Mouse (Mus musculus) frontal cortex, postnatal 14 days (tissue): ENCODE data around the gene Igsf23.
"Not testable (repeated sequence)": the region's sequence is repeated elsewhere in the genome, so short reads cannot be mapped to it uniquely, and the experiment has no call there.

Source experiments
- DNase-seq, 2 experiments: peaks; one replicate each; pipeline ENCODE4 v3.0.0; 2022; ENCODE audit warnings: low spot score in 2 of 2

Gene Igsf23

GRCm38 (mm10) chr7:19950589-19950988 is at the start of gene Igsf23:
Igsf23 (minus strand) TSS chr7:19950756.
- no peak for DNase-seq

GRCm38 (mm10) chr7:19996721-19997120 is 46.2 kb upstream of the Igsf23 start:
- not testable (repeated sequence) for DNase-seq

- DNase-seq: not testable (repeated sequence)
These were observed 40.6 kb upstream of the Igsf23 start, which contains the start of gene Nlrp9b for GRCm38 (mm10) chr7:19991165-19991564. Nlrp9b (plus strand) TSS chr7:19991465.

DNA sequence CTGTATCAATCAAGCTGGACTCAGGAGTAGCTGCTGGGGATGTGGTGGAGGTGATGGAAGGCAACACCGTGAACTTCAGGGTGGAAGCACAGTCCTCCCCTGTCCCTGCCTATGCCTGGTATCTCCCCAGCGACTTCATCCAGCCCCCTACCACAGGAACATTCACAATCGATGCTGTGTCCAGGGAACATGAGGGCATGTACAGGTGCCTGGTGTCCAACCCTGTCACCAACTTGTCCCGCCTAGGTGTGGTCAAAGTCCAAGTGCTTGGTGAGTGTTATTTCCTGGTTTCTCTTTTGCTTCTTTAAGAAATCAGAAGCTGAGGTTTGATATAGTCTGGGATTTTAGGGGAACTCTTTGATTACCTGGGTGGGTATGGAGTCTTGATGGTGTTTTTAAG is 21.0 kb upstream of the Igsf23 start:
- DNase-seq: no peak

DNA sequence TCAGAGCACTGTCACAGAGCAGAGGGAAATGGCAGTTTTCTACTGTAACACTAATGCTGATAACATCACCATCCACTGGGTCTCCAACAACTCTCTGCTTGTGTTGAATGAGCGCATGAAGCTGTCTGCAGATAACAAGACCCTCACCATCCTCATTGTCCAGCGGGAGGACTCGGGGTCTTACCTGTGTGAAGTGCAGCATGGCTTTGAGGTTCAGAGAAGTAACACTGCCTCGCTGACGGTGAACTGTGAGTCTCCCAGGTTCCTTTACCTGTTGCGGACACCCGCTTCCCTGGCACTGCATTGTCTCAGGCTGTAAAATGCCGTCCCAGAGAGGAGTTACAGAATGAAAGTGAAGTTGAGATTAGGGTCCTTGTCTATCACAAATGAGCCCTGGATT is 19.6 kb upstream of the Igsf23 start:
- DNase-seq: no peak

DNA sequence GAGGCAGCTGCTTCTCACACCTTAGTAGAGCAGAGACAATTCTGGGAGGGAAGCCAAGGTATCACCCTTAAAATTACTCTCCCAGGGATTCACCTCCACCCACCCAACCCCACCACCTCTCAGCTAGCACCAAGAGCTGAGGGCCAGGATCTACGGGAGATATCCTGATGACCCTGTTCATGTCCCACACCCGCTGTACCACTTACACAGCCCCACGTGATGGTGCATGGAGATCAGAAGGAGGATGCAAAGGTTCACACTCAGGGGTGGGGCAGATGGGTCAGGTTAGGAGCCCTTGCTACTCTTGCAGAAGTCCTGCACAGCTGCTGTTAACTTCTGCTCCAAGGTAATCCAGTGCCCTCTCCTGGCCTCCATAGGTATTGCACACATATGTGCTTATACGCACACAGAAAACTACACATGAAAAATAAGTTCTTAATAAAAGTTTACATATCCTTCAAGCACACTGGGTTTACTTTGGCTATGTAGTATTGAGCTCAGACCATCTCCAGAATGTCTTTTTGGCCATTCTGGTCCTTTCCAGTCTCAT is 19.1 kb upstream of the Igsf23 start:
- DNase-seq: no peak

DNA sequence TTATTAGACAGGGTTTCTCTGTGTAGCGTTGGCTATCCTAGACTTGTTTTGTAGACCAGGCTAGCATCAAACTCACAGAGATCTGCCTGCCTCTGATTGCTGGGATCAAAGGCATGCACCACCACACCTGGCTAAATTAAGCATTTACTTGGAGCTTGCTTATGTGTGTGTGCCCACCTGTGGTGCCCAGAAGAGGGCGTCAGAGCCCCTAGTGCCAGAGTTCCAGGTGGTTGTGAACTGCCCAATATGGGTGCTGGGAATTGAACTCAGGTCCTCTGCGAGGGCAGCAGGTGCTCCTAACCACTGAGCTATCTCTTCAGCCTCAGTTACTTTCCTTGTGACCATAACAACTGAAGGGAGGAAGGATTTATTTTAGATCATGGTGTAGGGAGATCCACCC is 18.6 kb upstream of the Igsf23 start:
- DNase-seq: no peak

DNA sequence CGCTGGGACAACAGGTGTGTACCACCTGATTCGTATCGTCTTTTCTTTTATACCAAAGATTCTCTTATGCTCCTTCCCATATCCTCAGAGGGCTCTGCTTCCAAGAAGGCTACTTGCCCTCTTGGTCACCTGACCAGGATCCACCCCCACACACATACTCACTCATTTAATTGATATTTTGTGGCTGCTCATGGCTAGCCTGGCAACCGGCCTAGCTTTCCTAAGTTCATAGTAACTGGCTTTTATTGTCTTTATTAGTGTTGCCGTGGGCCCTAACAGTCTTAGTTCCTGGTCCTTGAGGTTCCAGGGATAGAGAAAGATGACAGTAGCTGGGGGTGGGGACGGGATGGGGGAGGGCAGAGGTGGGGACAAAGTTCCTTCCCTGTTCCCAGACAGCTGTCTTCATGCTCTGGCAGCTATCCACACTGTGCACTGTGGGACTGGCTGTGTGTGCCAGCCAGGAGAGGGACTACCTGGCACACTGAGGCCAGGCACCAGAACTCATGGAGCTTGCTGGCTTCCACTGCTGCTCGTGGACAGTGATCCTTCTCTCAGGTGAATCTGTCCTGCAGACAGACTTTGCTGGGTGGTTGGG is 14.5 kb upstream of the Igsf23 start, which contains the start of gene Ceacam20:
Gene Ceacam20 (plus strand): TSS at position 428 of the 595 bp plus-strand sequence.
- DNase-seq: no peak

GRCm38 (mm10) chr7:19962423-19962822 is 11.9 kb upstream of the Igsf23 start:
- DNase-seq: no peak

DNA sequence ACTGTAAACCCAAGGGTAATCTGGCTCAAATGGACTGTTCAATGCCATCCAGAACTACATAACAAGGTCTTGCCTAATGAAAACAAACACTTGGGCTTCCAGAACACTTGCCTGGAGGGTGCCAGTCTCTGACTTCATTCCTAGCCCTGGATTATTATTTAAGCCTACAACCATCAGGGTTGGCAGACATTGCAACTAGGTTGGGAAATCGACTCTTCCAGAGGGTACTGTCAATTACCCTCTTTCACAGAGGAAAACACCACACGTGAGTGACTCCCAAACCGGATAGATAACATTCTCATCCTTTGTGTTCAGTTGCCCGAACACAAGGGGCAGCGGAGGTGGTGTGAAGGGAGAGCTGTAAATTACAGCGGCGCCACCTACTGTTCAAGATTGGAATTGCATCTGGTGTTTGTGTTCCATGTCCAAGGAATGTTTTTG is 5.8 kb upstream of the Igsf23 start:
- peak; percentile 56 to 86 for DNase-seq

- no peak for DNase-seq
These were observed 5.3 kb upstream of the Igsf23 start for GRCm38 (mm10) chr7:19955861-19956260.

GRCm38 (mm10) chr7:19953054-19953453 is 2.5 kb upstream of the Igsf23 start:
- DNase-seq: no peak

- no peak for DNase-seq
These were observed 1.9 kb upstream of the Igsf23 start for GRCm38 (mm10) chr7:19952320-19952986.

GRCm38 (mm10) chr7:19949996-19950395 is 560 bp downstream of the Igsf23 start:
- no peak for DNase-seq

DNA sequence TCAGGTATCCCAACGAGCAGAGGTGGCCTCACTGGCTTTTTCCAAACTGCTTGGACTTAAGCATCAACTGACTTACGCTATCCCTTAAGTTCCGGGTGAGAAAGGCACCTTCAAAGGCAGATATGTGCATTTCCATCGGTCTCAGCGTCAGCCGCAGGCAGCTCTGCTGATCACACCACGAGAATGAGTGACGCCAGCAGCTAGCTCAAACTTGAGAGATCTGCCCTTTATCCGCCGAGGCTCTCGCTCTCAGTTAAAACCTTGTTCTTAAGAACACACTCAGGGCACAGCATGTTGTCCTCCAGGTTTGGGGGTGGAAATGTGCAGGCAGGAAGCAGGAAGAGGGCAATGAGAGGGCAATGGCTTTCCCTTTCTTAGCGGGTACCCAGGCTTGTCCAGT is 1.6 kb downstream of the Igsf23 start:
- no peak for DNase-seq

DNA sequence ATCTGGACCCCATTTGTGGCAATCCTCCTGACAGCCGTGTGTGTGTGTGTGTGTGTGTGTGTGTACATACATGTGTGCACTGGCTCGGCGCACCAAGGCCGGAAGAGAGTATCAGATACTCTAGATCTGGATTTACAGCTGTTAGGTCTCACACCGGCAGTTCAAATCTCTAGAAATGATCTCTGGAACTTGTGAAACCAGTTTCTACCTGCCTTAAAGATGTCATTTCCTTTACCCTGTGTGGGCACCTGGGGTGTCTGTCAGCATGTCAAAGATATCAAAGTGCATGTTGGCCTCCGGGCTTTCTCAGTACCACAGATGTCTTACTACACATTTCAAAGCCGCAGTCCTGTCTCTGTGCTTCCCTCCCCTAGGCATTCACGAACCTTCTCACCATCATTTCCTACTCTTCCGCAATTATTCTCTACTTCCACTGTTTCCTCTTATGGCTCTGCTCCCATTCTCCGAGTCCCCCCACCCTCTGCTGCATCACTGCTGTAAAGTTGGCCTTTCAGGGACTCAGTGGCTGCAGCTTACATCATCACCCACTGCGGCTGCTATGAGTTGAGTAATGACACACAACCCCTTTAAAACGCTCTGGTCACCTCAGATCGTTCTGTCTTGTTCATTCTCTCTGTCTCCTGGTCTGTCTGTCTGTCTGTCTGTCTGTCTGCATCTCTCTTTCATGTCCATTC is 4.6 kb downstream of the Igsf23 start:
- DNase-seq: no peak

DNA sequence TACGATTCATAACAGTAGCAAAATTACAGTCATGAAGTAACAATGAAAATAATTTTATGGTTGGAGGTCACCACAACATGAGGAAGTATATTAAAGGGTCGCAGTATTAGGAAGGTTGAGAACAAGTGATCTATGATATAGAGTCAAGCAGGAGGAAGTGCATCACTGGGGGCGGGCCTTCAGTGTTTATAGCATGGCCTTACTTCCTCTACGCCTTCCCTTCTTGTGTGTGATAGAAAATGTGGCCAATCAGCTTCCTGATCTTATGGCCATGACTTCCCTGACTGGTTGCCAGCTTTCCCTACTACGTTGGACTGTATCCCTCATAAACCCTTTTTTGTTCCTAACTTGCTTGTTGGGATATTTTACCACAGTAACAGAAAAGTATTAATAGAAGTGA is 5.4 kb downstream of the Igsf23 start:
- DNase-seq: no peak

DNA sequence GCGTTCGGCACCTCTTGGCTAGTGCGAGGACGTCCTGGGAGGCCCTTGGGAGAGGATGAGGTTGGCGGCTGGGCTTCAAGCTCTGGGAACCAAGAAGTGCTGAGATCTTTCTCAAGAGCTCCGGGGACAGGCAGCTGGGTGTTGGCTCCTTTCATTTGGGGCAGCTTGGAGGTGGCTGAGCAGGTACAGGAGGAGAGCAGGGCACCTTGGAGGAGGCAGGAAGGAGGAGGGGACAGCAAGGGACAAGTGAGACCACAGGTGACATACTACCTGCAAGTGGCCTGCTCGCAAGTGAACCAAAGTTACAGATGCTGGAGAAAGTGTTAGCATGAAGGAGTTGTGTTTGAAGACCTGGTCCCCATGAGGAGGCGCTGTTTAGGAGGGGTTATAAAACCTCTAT is 5.8 kb downstream of the Igsf23 start:
- no peak for DNase-seq

DNA sequence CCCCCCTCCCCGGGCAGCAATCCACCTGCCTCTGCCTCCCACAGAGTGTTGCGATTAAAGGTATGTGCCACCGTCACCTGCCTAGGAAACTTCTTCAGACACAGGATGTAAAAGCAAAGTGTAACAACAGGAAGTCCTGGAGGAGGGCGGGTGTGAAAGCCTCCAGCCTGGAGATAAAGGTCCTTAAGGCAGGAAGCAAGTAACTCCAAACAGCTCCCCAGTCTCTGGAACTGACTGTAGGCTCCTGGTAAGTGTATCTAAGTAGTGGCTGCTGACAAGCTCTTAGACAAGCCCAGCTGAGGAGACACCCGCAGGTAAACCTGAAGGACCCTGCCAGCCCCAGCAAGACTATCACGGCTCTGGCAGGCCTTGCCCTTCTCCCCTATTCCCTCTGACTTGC is 10.3 kb downstream of the Igsf23 start:
- DNase-seq: no peak

DNA sequence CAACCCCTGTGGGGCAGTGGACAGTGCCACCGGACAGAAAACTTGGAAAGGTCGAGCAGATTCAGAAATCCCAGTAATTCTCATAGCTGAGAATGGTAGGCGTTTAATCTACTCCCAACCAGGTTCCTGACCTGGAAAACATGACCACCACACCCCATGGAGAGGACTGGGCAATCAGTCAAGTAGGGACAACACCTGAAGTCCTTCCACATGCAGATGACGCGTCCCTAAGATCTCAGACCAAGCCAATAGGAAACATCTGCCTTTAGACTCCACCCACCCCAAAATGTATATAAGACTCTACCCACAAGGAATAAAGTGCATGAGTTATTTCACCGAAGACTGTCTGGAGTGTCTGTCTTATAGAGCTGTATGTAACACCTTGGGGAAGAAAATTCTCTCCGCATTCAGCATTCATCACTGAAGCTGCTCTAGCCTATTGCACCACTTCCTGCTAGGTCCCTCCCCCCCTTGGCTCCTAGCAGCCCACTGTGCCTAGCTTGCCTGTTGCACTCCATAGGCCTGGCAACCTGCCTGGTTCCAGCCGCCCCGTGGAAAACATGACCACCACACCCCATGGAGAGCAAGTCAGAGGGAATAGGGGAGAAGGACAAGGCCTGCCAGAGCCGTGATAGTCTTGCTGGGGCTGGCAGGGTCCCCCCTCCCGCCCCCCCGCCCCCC is 10.9 kb downstream of the Igsf23 start:
- DNase-seq: no peak

DNA sequence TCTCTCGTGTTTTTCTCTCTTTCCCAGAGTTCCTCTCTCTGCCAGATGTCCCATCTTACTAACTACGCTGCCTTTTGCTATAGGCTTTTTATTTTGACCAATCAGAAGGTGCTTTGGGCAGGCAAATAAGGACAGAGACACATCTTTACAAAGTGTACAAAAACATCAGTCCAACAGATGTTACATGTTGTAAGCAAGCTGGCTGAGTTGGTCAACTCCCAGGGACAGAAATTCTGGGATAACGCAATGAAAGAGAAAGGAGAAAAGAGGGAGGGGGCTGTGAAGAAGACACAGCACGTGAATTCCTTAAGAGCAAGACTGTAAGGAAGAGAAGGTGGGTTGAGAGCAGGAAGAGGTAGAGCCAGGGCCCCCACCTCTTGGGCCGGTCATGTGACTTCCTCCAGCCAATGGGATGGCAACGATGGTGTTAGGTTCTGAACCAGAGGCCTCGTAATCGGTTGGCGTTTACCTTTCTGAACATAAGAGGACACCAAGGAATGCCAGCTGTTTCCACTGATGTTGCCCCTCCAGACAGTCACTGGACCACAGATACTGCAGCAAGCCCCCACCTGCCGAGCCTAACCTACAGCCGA is 13.2 kb downstream of the Igsf23 start:
- DNase-seq: no peak

DNA sequence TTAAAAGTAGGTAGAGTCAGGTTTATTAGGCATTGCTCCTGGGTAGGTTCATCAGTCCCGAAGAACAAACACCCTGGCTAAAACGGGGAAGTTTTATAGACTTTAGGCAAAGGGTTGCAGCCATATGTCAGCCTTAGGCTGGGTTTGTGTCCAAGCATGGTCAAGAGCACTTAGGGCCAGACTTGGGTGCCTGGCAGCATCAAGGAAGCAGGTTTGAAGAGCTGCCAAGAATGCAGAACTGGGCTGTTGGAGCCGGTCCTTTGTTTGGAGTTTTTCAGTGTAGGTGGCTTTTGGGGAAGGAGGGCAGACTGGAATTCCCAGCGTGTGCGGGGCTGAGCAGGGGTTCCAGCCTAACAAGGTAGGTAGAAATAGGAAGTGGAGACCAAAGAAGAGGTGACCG is 14.6 kb downstream of the Igsf23 start:
- DNase-seq: no peak
